Mouse (Mus musculus): Measurements from ENCODE around the gene Arsb. TPM values are rescaled to one million over a fixed set of nuclear protein-coding genes. Genes with fewer than 3 reads are reported as not detected.
"Not testable (repeated sequence)": the region's sequence is repeated elsewhere in the genome, so short reads cannot be mapped to it uniquely, and the experiment has no call there.

Gene Arsb
- total RNA-seq, 2 experiments from 2014 or later: 83.3 to 84.2 TPM

- intact Hi-C loops (cut with DNase I): no loop called here
- no peak for DNase-seq (ENCODE audit: low spot score in 2 of 2)
Measured at GRCm38 (mm10) chr13:93782823-93783222, 11.4 kb downstream of the Arsb start.

DNA sequence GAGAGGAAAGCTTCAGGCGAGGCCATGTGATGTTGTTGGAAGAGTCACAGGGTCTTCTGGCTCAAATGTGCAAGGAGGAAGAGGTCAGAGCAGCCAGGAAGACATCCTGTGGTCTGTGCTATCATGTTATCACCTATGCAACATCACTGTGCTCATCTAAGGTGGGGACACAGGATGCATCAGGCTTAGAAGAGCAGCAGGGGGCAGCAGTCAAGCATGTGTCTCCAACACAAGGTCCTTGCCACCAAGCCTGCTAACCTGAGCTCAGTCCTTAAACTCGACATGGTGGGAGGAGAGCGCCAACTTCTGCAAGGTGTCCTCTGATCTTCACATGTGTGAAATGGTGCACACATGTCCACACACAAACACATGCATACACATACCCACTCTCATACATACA, 13.9 kb downstream of the Arsb start:
- intact Hi-C loops (cut with DNase I): no loop called here
- DNase-seq (ENCODE audit: low spot score in 2 of 2): no peak

- peak in 1 of 2 experiments; percentile 22 for DNase-seq (ENCODE audit: low spot score in 2 of 2)
- intact Hi-C loops (cut with DNase I): no loop called here
Measured at GRCm38 (mm10) chr13:93786051-93786450, 14.6 kb downstream of the Arsb start.

GRCm38 (mm10) chr13:93787647-93788046, 16.2 kb downstream of the Arsb start:
- no peak for DNase-seq (ENCODE audit: low spot score in 2 of 2)
- intact Hi-C loops (cut with DNase I): no loop called here

GRCm38 (mm10) chr13:93792945-93793642, 21.7 kb downstream of the Arsb start:
- intact Hi-C loops (cut with DNase I): loop anchor here (5.0 to 10.0 kb wide), 3 partner anchors 272 to 412 kb away; no protein-coding TSS in a partner anchor
- DNase-seq (ENCODE audit: low spot score in 2 of 2): peak; percentile 31 to 57

DNA sequence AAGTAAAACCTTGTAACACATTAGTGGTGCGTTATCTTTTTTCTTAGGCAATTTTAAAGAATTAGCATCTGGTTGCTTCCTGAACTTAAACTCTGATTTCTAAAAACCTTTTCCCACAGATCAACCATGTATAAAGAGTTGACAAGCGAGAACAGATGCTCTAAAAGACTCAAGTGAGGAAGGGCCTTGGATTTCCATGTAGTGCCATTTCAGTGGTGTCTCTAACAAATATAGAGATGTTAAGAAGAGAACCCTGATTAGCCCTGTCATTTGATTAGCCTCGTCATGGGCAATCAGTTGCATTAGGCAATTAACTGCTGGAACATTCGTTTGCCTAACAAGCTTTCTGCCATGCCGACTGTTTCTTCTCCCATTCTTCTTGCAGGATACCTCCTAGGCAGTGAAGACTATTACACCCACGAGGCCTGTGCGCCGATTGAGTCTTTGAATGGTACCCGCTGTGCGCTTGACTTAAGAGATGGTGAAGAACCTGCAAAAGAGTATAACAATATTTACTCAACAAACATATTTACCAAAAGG, 22.3 kb downstream of the Arsb start:
- intact Hi-C loops (cut with DNase I): loop anchor here (5.0 to 10.0 kb wide), 3 partner anchors 271 to 411 kb away; no protein-coding TSS in a partner anchor

GRCm38 (mm10) chr13:93797011-93797600, 25.7 kb downstream of the Arsb start:
- intact Hi-C loops (cut with DNase I): loop anchor here (10.0 kb wide), 2 partner anchors 268 to 408 kb away; no protein-coding TSS in a partner anchor
- peak in 1 of 2 experiments; percentile 22 for DNase-seq (ENCODE audit: low spot score in 2 of 2)

More for the DNA sequence above, 22.3 kb downstream of the Arsb start:
- DNase-seq (ENCODE audit: low spot score in 2 of 2): no peak

DNA sequence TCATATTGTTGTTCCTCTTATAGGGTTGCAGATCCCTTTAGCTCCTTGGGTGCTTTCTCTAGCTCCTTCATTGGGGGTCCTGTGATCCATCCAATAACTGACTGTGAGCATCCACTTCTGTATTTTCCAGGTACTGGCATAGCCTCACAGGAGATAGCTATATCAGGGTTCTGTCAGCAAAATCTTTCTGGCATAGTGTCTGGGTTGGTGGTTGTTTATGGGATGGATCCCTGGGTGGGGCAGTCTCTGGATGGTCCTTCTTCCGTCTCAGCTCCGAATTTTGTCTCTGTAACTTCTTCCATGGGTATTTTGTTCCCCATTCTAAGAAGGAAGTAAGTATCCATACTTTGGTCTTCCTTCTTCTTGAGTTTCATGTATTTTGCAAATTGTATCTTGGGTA, 38.9 kb downstream of the Arsb start:
- DNase-seq (ENCODE audit: low spot score in 2 of 2); intact Hi-C loops (cut with DNase I): not testable (repeated sequence)

DNA sequence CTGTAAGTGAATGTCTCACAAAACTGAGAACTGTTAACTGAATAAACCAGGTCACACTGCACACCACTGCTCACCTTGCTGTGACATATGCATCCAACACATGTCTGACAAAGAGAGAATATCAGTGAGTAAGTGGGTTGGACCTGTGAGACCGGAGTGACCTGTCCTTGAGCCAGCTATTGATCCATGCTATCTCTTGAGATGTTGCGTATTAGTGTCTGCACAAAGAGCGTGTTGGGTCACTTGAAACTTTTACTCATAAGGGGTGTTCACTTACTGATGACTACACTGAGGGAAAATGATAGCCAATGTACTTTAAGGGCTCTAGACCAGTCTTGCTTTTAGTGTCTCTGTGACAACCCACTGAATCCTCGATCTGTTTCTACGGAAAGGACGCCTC, 42.7 kb downstream of the Arsb start:
- intact Hi-C loops (cut with DNase I): no loop called here
- DNase-seq (ENCODE audit: low spot score in 2 of 2): no peak

DNA sequence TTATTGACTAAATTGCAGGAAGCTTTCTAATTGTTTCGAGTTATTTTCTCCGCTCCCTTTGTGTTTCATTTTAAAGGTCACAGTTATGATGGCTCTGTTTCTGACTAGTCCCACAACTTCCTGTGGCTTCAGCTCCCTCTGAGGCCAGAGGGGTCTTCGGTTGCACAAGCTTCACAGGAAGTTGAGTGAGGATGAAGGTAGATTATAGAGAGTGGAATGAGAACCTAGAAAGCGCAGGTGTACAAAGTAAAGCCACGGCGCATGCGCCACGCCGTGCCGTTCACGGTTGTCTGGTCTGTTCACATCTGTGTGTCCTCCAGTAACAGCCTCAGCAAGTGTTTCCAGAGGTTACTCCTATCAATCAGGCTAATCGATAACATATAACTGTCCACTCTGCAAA, 43.2 kb downstream of the Arsb start:
- intact Hi-C loops (cut with DNase I): no loop called here
- DNase-seq (ENCODE audit: low spot score in 2 of 2): no peak

DNA sequence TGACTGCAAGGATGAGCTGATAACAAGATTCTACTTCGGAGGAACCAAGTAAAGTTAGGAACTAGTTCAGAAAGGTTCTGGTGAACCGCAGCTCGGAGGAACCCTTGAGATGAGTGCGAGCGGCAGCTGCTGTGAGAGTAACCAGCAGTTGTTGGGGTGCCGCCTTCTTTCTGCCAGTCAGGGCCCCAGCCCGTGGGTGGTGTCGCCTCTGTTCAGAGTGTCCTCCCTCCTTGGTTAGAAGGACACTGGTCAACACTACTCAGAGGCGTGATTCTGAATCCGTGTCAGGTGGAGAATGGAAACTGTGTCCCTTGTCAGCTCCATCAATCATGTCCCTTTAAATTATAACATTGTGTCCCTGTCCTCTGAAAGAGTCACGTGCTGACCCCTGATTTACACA, 43.7 kb downstream of the Arsb start:
- intact Hi-C loops (cut with DNase I): no loop called here
- no peak for DNase-seq (ENCODE audit: low spot score in 2 of 2)

DNA sequence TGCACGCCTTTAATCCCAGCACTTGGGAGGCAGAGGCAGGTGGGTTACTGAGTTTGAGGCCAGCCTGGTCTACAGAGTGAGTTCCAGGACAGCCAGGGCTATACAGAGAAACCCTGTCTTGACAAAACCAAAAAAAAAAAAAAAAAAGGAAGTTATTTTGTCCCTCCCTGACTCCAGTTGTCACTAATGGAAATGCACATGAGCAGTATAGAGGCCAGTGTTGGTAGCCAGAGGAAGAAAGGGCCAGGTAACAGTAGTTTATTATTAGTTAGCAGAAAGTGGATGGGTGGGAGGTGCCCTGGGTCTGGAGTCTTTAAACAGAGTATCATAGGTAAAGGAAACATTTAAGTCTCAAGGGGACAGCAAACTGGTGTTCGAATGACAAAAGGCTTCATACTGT, 44.7 kb downstream of the Arsb start:
- no peak for DNase-seq (ENCODE audit: low spot score in 2 of 2)
- intact Hi-C loops (cut with DNase I): no loop called here

GRCm38 (mm10) chr13:93816688-93817331, 45.4 kb downstream of the Arsb start:
- no peak for DNase-seq (ENCODE audit: low spot score in 2 of 2)
- intact Hi-C loops (cut with DNase I): no loop called here

DNA sequence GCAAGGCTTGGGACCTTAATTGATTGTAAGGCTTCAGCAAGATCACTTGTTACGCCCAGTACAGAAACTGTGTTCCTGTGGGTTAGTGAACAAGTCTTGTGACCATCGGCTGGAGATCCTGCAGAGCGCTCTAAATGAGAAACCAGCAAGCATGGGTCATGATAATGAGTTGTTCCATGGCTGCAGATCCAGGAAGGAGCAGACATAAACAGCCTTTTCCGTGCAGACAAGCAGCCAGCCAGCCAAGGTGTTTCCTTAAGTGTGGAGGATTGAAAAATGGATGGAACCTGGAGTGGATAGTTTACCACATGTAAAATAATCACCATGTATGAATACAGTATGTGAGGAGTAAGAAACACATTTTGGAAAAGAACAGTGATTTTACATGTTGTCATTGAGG, 48.7 kb downstream of the Arsb start:
- DNase-seq (ENCODE audit: low spot score in 2 of 2): no peak
- intact Hi-C loops (cut with DNase I): no loop called here

GRCm38 (mm10) chr13:93822001-93822400, 50.6 kb downstream of the Arsb start:
- intact Hi-C loops (cut with DNase I): no loop called here
- no peak for DNase-seq (ENCODE audit: low spot score in 2 of 2)

DNA sequence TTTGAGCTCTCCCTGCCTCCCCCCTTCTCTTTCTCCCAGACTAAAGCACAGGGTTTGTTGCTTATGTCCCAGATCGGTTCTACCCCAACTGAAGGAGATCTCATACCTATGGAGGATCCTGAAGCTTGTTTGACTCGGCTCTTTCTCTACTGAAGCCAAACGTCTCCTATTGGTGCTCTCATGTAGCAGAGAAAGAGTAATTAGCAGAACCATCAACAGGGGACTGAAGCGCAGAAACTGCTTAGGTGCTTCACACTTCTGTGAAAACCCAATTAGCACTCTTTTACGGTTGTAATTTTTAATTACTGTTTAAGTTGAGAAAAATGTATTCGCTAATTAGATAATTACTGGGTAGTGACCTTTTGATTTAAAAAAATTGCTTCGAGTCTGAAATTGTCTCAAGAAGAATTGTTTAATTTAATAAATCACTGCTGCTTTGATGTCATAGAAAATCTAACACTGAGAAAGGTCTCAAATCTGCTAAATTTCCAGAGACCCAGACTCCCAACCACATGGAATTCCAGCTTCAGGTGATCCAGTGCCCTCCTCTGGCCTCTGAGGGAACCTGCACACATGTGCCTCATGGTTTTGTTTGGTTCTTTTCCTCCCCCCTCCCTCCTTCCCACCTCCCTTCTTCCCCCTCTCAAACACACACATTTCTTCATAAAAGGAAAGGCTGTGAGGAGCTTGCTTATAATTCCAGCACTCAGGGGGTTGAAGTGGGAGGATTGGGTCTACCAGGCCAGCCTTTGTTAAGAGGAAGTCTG, 54.5 kb downstream of the Arsb start:
- intact Hi-C loops (cut with DNase I): no loop called here
- DNase-seq (ENCODE audit: low spot score in 2 of 2): no peak

- no peak for DNase-seq (ENCODE audit: low spot score in 2 of 2)
- intact Hi-C loops (cut with DNase I): no loop called here
Measured at GRCm38 (mm10) chr13:93827745-93828144, 56.3 kb downstream of the Arsb start.

DNA sequence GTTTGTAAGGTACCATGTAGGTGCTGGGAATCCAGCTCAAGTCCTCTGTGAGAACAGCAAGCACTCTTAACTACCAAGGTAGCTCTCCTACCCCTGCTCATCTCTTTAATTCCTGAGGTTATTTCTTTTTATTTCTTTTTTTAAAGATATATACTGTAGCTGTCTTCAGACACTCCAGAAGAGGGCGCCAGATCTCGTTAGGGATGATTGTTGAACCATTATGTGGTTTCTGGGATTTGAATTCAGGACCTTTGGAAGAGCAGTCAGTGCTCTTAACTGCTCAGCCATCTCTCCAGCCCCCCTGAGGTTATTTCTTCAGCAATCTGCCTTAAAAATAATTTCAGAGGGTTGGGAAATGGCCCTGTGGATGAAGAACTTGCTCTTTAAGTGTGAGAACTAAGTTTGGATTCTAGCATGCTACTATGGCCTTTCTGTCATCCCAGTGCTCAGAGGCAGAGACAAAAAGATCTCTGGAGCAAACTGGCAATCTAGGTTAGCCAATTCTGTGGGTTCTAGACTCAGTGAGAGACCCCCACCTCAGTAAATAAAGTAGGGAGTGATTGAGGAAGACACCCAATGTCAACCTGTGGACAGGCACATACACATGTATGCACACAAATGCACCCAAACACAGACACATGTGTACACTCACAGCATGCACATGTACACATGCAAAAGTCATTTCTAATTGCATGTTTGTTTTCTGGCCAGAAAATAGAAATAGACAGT, 58.3 kb downstream of the Arsb start:
- intact Hi-C loops (cut with DNase I): loop anchor here (5.0 kb wide), 1 partner anchor 318 kb away; no protein-coding TSS in a partner anchor
- DNase-seq (ENCODE audit: low spot score in 2 of 2): no peak

- DNase-seq (ENCODE audit: low spot score in 2 of 2): no peak
- intact Hi-C loops (cut with DNase I): loop anchor here (5.0 kb wide), 1 partner anchor 317 kb away; no protein-coding TSS in a partner anchor
Measured at GRCm38 (mm10) chr13:93830294-93830645, 58.8 kb downstream of the Arsb start.

All from left cerebral cortex, postnatal 25 days (tissue).